ENCODE assay signal across 8 mouse cellular contexts in genomic region chr16:97357188-97357821, GRCm38 (mm10). TPM values are rescaled to one million over a fixed set of nuclear protein-coding genes. Genes with fewer than 3 reads are reported as not detected.
DNase-seq lines count a peak whose midpoint lies in the region; ATAC-seq and TF ChIP-seq lines count a peak whose summit lies in the region.

No protein-coding gene starts in this region.

- intact Hi-C loops in heart, postnatal 25 days (cut with DNase I), result loop anchor here (5.0 kb wide), 1 partner anchor 60 kb away; no protein-coding TSS in a partner anchor

- no peak overlapping the region; the same call in 1 of the 2 replicates for H3K9ac ChIP-seq in liver, postnatal 0 days (replicated peaks)

- peak overlapping the region; percentile 90 for H3K4me2 ChIP-seq in liver, postnatal 0 days (ENCODE audit: low read depth, low read length)

- TF ChIP-seq CTCF in liver, postnatal 0 days (IDR thresholded peaks at IDR 0.05; ENCODE audit: low read depth), result no peak

- no peaks in the 10 kb centered on the region for H3K9me3 ChIP-seq in megakaryocyte, embryonic 14.5 days
- H3K9me3 ChIP-seq in liver, postnatal 0 days (ENCODE audit: low read length), result no peaks in the 10 kb centered on the region

- no peaks in the 10 kb centered on the region for H3K36me3 ChIP-seq in megakaryocyte, embryonic 14.5 days (replicated peaks; ENCODE audit: low read length)
- no peaks in the 10 kb centered on the region for H3K36me3 ChIP-seq in liver, postnatal 0 days (replicated peaks; ENCODE audit: insufficient read depth, low read length)

- peaks cover 71% of the 10 kb centered on the region for H3K27me3 ChIP-seq in megakaryocyte, embryonic 14.5 days (replicated peaks)
- peaks cover 19% of the 10 kb centered on the region for H3K27me3 ChIP-seq in liver, postnatal 0 days (ENCODE audit: insufficient read depth, low read length)

- WGBS in liver, postnatal 0 days (ENCODE audit: insufficient replicate concordance), result 3% methylated on average over 25 of the region's 25 CpGs

- peaks cover 17% of the 10 kb centered on the region for H3K4me1 ChIP-seq in megakaryocyte, embryonic 14.5 days
- no peaks in the 10 kb centered on the region for H3K4me1 ChIP-seq in liver, postnatal 0 days (ENCODE audit: insufficient read depth)

- H3K4me3 ChIP-seq in megakaryocyte, embryonic 14.5 days (replicated peaks), result peak overlapping the region; percentile 88
- H3K4me3 ChIP-seq in liver, postnatal 0 days (ENCODE audit: low read depth, low read length), result peak overlapping the region; percentile 57

- DNase-seq in heart, postnatal 25 days (ENCODE audit: low spot score), result peak; percentile 58
- peak; percentile 69 to 73 for DNase-seq in kidney, postnatal 36 days
- DNase-seq in liver, postnatal 0 days, result peak; percentile 30
- DNase-seq in ovary, adult 18-20 months (ENCODE audit: low spot score), result peak; percentile 17

- no peak for ATAC-seq in megakaryocyte, adult 5-6 weeks (ENCODE audit: poor library complexity, severe bottlenecking)
- peak; percentile 61 for ATAC-seq in frontal cortex, adult (ENCODE audit: low TSS enrichment)
- ATAC-seq in liver, postnatal 0 days, result peak; percentile 41
- no peak for ATAC-seq in erythroid progenitor cell, adult 5-6 weeks (replicated peaks; ENCODE audit: low FRiP score, poor library complexity, severe bottlenecking)

- H3K27ac ChIP-seq in liver, postnatal 0 days (ENCODE audit: low read depth), result peak overlapping the region; percentile 22; the same call in 1 of the 2 replicates

- TF ChIP-seq EP300 in liver, postnatal 0 days (IDR thresholded peaks at IDR 0.05; ENCODE audit: low read depth), result no peak

RNA-seq across cellular contexts. Expression of gene Bace2, which starts 0.8 kb away (rescaled TPM):
- not detected in 2 replicates for polyA plus RNA-seq in megakaryocyte, embryonic 14.5 days (2012; ENCODE audit: insufficient read depth, low replicate concordance)
- total RNA-seq in megakaryocyte, adult 5-6 weeks (2015), result not detected in 2 replicates
- total RNA-seq in megakaryocyte, adult 5-6 weeks (2017), result not detected in 2 replicates
- 10 to 100 TPM; 14.7 to 18.6 TPM for total RNA-seq in heart, postnatal 25 days (2021)
- polyA plus RNA-seq in liver, postnatal 0 days (2015; fragmentation: Nextera tagmentation; extraction: Ambion mirVana), result 9.9 and 11.0 TPM in 2 replicates
- total RNA-seq in erythroid progenitor cell, adult 5-6 weeks (2015; ENCODE audit: low replicate concordance), result not detected in 2 replicates
- not detected in 2 replicates for total RNA-seq in erythroid progenitor cell, adult 5-6 weeks (2017; ENCODE audit: low replicate concordance)

Comparison
In these comparisons a context has a peak if more than half of its experiments do, and no peak if none do; other contexts are left out.
1. ATAC-seq: peak in frontal cortex, adult (single experiment) and liver, postnatal 0 days (single experiment); none in megakaryocyte, adult 5-6 weeks (single experiment) and erythroid progenitor cell, adult 5-6 weeks (single experiment).
2. DNase-seq: peak in every context shown above with its lines; median percentile 71 in kidney, postnatal 36 days; 58 in heart, postnatal 25 days; 30 in liver, postnatal 0 days; 17 in ovary, adult 18-20 months.
3. RNA of gene Bace2, which starts 0.8 kb away (total RNA-seq): 14.7 to 18.6 TPM in heart, postnatal 25 days; not detected in megakaryocyte, adult 5-6 weeks and not detected in erythroid progenitor cell, adult 5-6 weeks; every median in the first group is over 10 times any median in the second.